Mouse (Mus musculus): Measurements from ENCODE around the gene Krtap9-5. TPM values are rescaled to one million over a fixed set of nuclear protein-coding genes. Genes with fewer than 3 reads are reported as not detected.

Krtap9-5 gene
- not detected for polyA plus RNA-seq (2017; shearing (Covaris generic))

DNA sequence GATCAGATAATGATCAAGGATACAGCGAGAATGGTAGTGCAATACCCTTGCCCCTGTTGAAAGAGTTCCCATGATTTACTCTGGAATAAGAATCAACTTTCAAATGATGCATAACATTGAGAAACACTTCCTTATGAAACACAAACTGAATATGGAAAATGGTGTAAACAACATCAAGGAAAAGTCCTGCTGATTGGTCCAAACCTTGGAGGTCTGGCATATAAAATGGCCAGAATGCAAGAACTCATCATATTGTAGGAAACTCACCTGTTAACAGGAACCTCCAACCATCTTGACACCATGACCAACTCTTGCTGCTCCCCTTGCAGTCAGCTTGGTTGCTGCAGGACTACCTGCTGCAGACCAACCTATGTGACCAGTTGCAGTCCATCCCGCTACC lies at the start of gene Krtap9-5:
TSS of gene Krtap9-5 (plus strand) at position 301 of the 400 bp plus-strand sequence.

DNA sequence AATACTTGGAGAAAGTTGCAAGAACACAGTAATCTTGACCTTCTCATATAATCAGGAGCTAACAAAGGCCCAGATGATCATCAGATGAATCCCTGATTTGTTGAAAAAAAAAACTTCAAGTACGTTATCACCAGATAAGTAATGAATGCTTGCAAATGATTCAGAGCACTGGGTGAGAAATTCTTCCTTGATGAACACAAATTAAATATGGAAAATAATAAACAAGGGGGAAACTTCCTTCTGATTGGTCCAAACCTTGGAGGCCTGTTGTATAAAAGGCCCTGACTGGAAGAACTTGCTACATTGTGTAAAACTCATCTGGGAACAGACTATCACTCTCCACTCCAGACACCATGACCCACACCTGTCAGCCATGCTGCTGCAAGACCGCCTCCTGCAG lies 40.7 kb upstream of the Krtap9-5 start, which contains the start of gene Krtap31-1:
TSS of gene Krtap31-1 (plus strand) at position 301 of the 400 bp plus-strand sequence.

DNA sequence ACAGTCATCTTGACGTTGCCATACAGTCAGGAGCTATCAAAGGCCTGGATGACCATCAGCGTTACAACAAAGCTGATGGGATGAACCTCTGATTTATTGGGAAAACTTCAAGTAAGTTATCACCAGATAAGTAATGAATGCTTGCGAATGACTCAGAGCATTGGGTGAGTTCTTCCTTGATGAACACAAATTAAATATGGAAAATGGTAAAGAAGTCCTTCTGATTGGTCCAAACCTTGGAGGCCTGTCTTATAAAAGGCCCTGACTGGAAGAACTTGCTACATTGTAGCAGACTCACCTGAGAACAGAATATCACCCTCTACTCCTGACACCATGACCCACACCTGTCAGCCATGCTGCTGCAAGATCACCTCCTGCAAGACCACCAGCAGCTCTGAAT lies 33.8 kb upstream of the Krtap9-5 start, which contains the start of gene Gm11565:
TSS of gene Gm11565 (plus strand) at position 301 of the 400 bp plus-strand sequence.

DNA sequence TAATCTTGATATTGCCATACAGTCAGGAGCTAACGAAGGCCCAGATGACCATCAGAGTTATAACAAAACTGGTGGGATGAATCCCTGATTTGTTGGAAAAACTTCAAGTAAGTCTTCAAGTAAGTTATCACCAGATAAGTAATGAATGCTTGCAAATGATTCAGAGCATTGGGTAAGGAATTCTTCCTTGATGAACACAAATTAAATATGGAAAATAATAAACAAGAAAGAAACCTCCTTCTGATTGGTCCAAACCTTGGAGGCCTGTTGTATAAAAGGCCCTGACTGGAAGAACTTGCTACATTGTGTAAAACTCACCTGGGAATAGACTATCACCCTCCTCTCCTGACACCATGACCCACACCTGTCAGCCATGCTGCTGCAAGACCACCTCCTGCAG lies 12.3 kb upstream of the Krtap9-5 start, which contains the start of gene Krtap31-2:
TSS of gene Krtap31-2 (plus strand) at position 301 of the 400 bp plus-strand sequence.

DNA sequence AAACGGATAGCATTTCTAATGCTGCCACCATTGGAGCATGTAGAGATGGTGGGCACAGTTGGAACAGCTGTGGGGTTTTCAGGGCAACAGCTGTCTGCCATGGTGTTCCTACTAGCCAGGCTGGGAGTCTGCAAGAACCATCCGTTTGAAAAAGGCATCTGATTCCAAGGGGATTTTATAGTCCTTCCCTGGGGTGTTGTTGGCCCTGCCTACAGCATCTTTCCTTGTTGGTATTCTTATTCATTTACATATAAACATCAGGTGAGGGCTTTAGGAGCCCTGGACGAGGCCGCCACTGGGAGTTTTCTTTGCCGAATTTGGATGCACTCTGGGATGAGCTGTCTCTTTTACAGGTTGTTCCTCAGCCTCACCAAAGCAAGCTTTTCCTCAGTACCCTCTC lies 30.7 kb downstream of the Krtap9-5 start, which contains the start of gene Krtap29-1:
TSS of gene Krtap29-1 (minus strand) at position 101 of the 400 bp plus-strand sequence.

DNA sequence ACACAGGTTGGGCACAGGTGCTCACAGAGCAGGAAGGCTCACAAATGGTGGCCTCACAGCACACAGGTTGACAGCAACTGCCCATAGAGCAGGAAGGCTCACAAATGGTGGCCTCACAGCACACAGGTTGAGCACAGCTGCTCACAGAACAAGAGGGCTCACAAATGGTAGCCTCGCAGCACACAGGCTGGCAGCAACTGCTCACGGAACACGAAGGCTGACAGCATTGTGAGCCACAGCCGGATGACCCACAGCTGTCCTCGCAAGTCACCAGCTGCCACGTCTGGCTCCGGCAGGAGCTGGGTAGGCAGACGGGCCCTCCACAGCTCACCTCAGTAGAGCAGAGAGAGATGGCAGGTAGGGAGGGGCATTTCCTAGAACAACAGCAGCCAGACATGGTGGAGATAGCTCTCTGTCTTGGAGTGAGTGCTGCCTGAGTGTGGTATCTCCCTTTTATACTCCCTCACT lies 37.9 kb downstream of the Krtap9-5 start, which contains the start of gene Krtap16-1:
TSS of gene Krtap16-1 (minus strand) at position 418 of the 468 bp plus-strand sequence.

DNA sequence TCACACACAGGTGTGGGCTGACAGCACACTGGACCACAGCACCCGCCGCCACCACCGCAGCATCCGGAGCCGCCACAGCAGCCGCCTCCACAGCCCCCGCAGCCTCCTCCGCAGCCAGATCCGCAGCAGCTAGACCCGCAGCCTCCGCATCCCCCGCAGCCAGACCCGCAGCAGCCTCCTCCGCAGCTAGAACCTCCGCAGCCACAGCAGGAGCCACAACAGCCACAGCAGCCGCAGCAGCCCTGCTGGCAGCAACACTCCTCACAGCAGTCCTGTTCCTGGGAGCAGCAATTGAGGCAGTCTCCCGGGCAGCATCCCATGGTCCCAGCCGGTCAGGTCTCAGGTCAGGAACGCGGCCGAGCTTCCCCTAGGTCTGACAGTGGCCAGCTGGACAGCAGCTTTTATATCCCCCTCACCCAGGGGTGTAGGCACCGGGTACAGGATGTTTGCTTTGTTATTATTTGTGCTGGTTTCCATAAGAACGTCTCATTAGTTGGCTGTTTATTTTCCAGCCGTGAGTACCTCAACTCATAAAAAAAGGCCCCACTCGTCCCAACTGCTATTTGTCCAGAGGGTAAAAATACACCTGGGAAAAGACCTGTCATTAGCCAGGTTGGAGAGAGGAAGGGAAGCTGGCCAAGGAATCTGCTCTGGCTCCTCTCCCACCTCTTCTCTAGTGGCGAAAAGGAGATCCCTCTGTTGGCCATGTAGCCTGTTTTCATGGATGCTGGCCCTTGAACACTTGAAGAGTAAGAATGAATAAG lies 45.5 kb downstream of the Krtap9-5 start, which contains the start of gene Krtap17-1:
TSS of gene Krtap17-1 (minus strand) at position 375 of the 764 bp plus-strand sequence.

Other genes starting within 250 kb of the Krtap9-5 start
- gene Gm14180, start 214.2 kb upstream of the Krtap9-5 start, polyA plus RNA-seq (2017; shearing (Covaris generic)): not detected
- not detected for gene Gm11595, start 175.6 kb upstream of the Krtap9-5 start, polyA plus RNA-seq (2017; shearing (Covaris generic))
- not detected for gene Krtap4-8, start 167.8 kb upstream of the Krtap9-5 start, polyA plus RNA-seq (2017; shearing (Covaris generic))
- not detected for gene Krtap4-9, start 163.3 kb upstream of the Krtap9-5 start, polyA plus RNA-seq (2017; shearing (Covaris generic))
- not detected for gene Gm11596, start 155.0 kb upstream of the Krtap9-5 start, polyA plus RNA-seq (2017; shearing (Covaris generic))
- not detected for gene Gm11569, start 149.5 kb upstream of the Krtap9-5 start, polyA plus RNA-seq (2017; shearing (Covaris generic))
- gene Gm11554, start 144.0 kb upstream of the Krtap9-5 start, polyA plus RNA-seq (2017; shearing (Covaris generic)): not detected
- gene Krtap4-13, start 138.6 kb upstream of the Krtap9-5 start, polyA plus RNA-seq (2017; shearing (Covaris generic)): not detected
- gene Gm11564, start 132.8 kb upstream of the Krtap9-5 start, polyA plus RNA-seq (2017; shearing (Covaris generic)): not detected
- gene 2300003K06Rik, start 110.4 kb upstream of the Krtap9-5 start, polyA plus RNA-seq (2017; shearing (Covaris generic)): not detected
- not detected for gene Krtap4-16, start 96.9 kb upstream of the Krtap9-5 start, polyA plus RNA-seq (2017; shearing (Covaris generic))
- gene Gm11568, start 90.6 kb upstream of the Krtap9-5 start, polyA plus RNA-seq (2017; shearing (Covaris generic)): not detected
- not detected for gene Gm11559, start 84.0 kb upstream of the Krtap9-5 start, polyA plus RNA-seq (2017; shearing (Covaris generic))
- gene Krtap9-1, start 75.1 kb upstream of the Krtap9-5 start, polyA plus RNA-seq (2017; shearing (Covaris generic)): not detected
- not detected for gene Gm11567, start 69.3 kb upstream of the Krtap9-5 start, polyA plus RNA-seq (2017; shearing (Covaris generic))
- not detected for gene Krtap31-1, start 40.6 kb upstream of the Krtap9-5 start, polyA plus RNA-seq (2017; shearing (Covaris generic))
- not detected for gene Gm11565, start 33.7 kb upstream of the Krtap9-5 start, polyA plus RNA-seq (2017; shearing (Covaris generic))
- not detected for gene Krtap31-2, start 12.2 kb upstream of the Krtap9-5 start, polyA plus RNA-seq (2017; shearing (Covaris generic))
- not detected for gene Krtap29-1, start 30.6 kb downstream of the Krtap9-5 start, polyA plus RNA-seq (2017; shearing (Covaris generic))
- not detected for gene Krtap16-1, start 38.1 kb downstream of the Krtap9-5 start, polyA plus RNA-seq (2017; shearing (Covaris generic))
- not detected for gene Krtap17-1, start 45.5 kb downstream of the Krtap9-5 start, polyA plus RNA-seq (2017; shearing (Covaris generic))
- gene Krt33a, start 67.7 kb downstream of the Krtap9-5 start, polyA plus RNA-seq (2017; shearing (Covaris generic)): not detected
- gene Krt33b, start 81.4 kb downstream of the Krtap9-5 start, polyA plus RNA-seq (2017; shearing (Covaris generic)): not detected
- not detected for gene Krt34, start 93.1 kb downstream of the Krtap9-5 start, polyA plus RNA-seq (2017; shearing (Covaris generic))
- gene Krt31, start 102.1 kb downstream of the Krtap9-5 start, polyA plus RNA-seq (2017; shearing (Covaris generic)): not detected
- gene Krt32, start 139.8 kb downstream of the Krtap9-5 start, polyA plus RNA-seq (2017; shearing (Covaris generic)): not detected
- gene Krt35, start 147.8 kb downstream of the Krtap9-5 start, polyA plus RNA-seq (2017; shearing (Covaris generic)): not detected
- gene Krt36, start 157.2 kb downstream of the Krtap9-5 start, polyA plus RNA-seq (2017; shearing (Covaris generic)): not detected
- gene Krt13, start 173.1 kb downstream of the Krtap9-5 start, polyA plus RNA-seq (2017; shearing (Covaris generic)): not detected
- not detected for gene Krt15, start 187.5 kb downstream of the Krtap9-5 start, polyA plus RNA-seq (2017; shearing (Covaris generic))
- gene Krt19, start 200.2 kb downstream of the Krtap9-5 start, polyA plus RNA-seq (2017; shearing (Covaris generic)): not detected
- not detected for gene Krt9, start 244.8 kb downstream of the Krtap9-5 start, polyA plus RNA-seq (2017; shearing (Covaris generic))